Comparison of ENCODE assay signal across 9 mouse cellular contexts in the genomic region with DNA sequence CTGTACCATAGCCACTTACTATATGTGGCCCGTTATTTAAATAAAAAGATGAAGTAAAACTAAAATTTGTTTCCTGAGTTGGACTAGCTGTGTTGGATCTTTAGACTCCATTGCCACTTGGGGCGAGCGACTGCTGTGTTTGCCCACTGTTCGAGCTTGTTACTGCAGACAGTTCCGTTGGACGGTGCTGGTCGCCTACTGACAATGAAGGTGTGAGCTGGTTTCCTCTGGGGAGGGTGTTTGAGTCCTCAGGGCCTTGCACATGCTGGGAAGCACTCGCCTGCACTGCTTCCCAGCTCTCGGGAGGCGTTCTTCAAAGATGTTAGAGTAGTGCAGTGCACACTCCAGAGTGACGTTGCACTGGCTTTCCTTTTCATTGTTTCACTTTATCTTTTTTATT. TPM values are rescaled to one million over a fixed set of nuclear protein-coding genes. Genes with fewer than 3 reads are reported as not detected.
DNase-seq lines count a peak whose midpoint lies in the region; ATAC-seq lines count a peak whose summit lies in the region.
"Had no signal": no experiment of that assay in that cellular context is flagged by ENCODE, and none has a peak within 500 bp of the region (broad histone marks: within the 10 kb centered on the region; RNA-seq: fewer than 3 reads in every experiment).

No protein-coding gene starts in this region.

- WGBS in hindbrain, embryonic 16.5 days, result 61% methylated on average over 11 of the region's 11 CpGs

- H3K27ac ChIP-seq in hindbrain, embryonic 16.5 days (ENCODE audit: low read depth, low read length), result no peak overlapping the region

- H3K27me3 ChIP-seq in megakaryocyte, embryonic 14.5 days (replicated peaks), result no peaks in the 10 kb centered on the region
- H3K27me3 ChIP-seq in hindbrain, embryonic 16.5 days (replicated peaks; ENCODE audit: control insufficient read depth, insufficient read depth, low read length), result no peaks in the 10 kb centered on the region

- peaks cover 52% of the 10 kb centered on the region for H3K36me3 ChIP-seq in megakaryocyte, embryonic 14.5 days (replicated peaks; ENCODE audit: low read length)
- H3K36me3 ChIP-seq in hindbrain, embryonic 16.5 days (ENCODE audit: control insufficient read depth, insufficient read depth, low read length), result no peaks in the 10 kb centered on the region

- ATAC-seq in CD4-positive, CD25-positive, alpha-beta regulatory T cell, adult 4 months, result no peak
- no peak for ATAC-seq in megakaryocyte, adult 5-6 weeks (ENCODE audit: poor library complexity, severe bottlenecking)
- no peak for ATAC-seq in hindbrain, embryonic 16.5 days
- ATAC-seq in megakaryocyte progenitor cell, adult 5-6 weeks (replicated peaks; ENCODE audit: poor library complexity), result peak; percentile 5; the same call in 1 of the 2 replicates
- ATAC-seq in monocyte, adult 5-6 weeks (replicated peaks; ENCODE audit: insufficient number of reproducible peaks, low FRiP score, low TSS enrichment, poor library complexity, severe bottlenecking), result no peak

- peak overlapping the region; percentile 22 for H3K4me2 ChIP-seq in hindbrain, embryonic 16.5 days (ENCODE audit: low read length)

- H3K9me3 ChIP-seq in megakaryocyte, embryonic 14.5 days, result no peaks in the 10 kb centered on the region
- H3K9me3 ChIP-seq in hindbrain, embryonic 16.5 days (ENCODE audit: control insufficient read depth, low read length), result no peaks in the 10 kb centered on the region

- H3K4me1 ChIP-seq in megakaryocyte, embryonic 14.5 days, result peaks cover 70% of the 10 kb centered on the region
- H3K4me1 ChIP-seq in hindbrain, embryonic 16.5 days (ENCODE audit: control insufficient read depth, insufficient read depth, low read depth, low read length), result peaks cover 34% of the 10 kb centered on the region

- H3K9ac ChIP-seq in hindbrain, embryonic 16.5 days (ENCODE audit: low read depth, low read length), result no peak overlapping the region

- DNase-seq in CD4-positive, CD25-positive, alpha-beta regulatory T cell, adult 2 months (ENCODE audit: low read depth, low spot score), result peak; percentile 41
- no peak for DNase-seq in testis, postnatal 10 days (ENCODE audit: low spot score)

- peak overlapping the region; percentile 100 for H3K4me3 ChIP-seq in megakaryocyte, embryonic 14.5 days (replicated peaks)
- no peak overlapping the region for H3K4me3 ChIP-seq in hindbrain, embryonic 16.5 days (ENCODE audit: low read length)

RNA-seq across cellular contexts. Expression of a gene that starts 3.7 kb away (rescaled TPM):
- 100 to 1,000 TPM; 614 to 635 TPM for polyA plus RNA-seq in CD4-positive, CD25-positive, alpha-beta regulatory T cell, adult 4 months (2017; shearing (Covaris generic))
- polyA plus RNA-seq in megakaryocyte, embryonic 14.5 days (2012; ENCODE audit: insufficient read depth, low replicate concordance), result 817 and 1,833 TPM in 2 replicates
- 1,564 and 1,782 TPM in 2 replicates for total RNA-seq in megakaryocyte, adult 5-6 weeks (2015)
- total RNA-seq in megakaryocyte, adult 5-6 weeks (2017), result 803 and 834 TPM in 2 replicates
- 411 and 415 TPM in 2 replicates for polyA plus RNA-seq in hindbrain, embryonic 16.5 days (2015; fragmentation: Nextera tagmentation; extraction: Ambion mirVana)
- 802 and 912 TPM in 2 replicates for total RNA-seq in megakaryocyte progenitor cell, adult 5-6 weeks (2015)
- 414 and 435 TPM in 2 replicates for total RNA-seq in megakaryocyte progenitor cell, adult 5-6 weeks (2017)
- 755 to 1,060 TPM (median 1,019 TPM) in 3 replicates for total RNA-seq in monocyte, adult 5-6 weeks (2017)

RNA-seq across cellular contexts. Expression of a gene that starts 38.7 kb away (rescaled TPM):
- polyA plus RNA-seq in CD4-positive, CD25-positive, alpha-beta regulatory T cell, adult 4 months (2017; shearing (Covaris generic)), result 1 to 10 TPM in 1 of 2 experiments, not detected in 1; 1.1 TPM
- polyA plus RNA-seq in megakaryocyte, embryonic 14.5 days (2012; ENCODE audit: insufficient read depth, low replicate concordance), result 0.28 TPM in 1 of 2 replicates, not detected in the other
- total RNA-seq in megakaryocyte, adult 5-6 weeks (2015), result not detected in 2 replicates
- total RNA-seq in megakaryocyte, adult 5-6 weeks (2017), result not detected in 2 replicates
- 0.20 TPM in 1 of 2 replicates, not detected in the other for polyA plus RNA-seq in hindbrain, embryonic 16.5 days (2015; fragmentation: Nextera tagmentation; extraction: Ambion mirVana)
- 0.12 TPM in 1 of 2 replicates, not detected in the other for total RNA-seq in megakaryocyte progenitor cell, adult 5-6 weeks (2015)
- total RNA-seq in megakaryocyte progenitor cell, adult 5-6 weeks (2017), result not detected in 2 replicates
- total RNA-seq in monocyte, adult 5-6 weeks (2017), result not detected in 3 replicates

RNA-seq across cellular contexts. Expression of a gene that starts 44.9 kb away (rescaled TPM):
- 100 to 1,000 TPM; 205 to 288 TPM for polyA plus RNA-seq in CD4-positive, CD25-positive, alpha-beta regulatory T cell, adult 4 months (2017; shearing (Covaris generic))
- 180 and 228 TPM in 2 replicates for polyA plus RNA-seq in megakaryocyte, embryonic 14.5 days (2012; ENCODE audit: insufficient read depth, low replicate concordance)
- 27.8 and 33.6 TPM in 2 replicates for total RNA-seq in megakaryocyte, adult 5-6 weeks (2015)
- total RNA-seq in megakaryocyte, adult 5-6 weeks (2017), result 48.2 and 59.5 TPM in 2 replicates
- 237 and 241 TPM in 2 replicates for polyA plus RNA-seq in hindbrain, embryonic 16.5 days (2015; fragmentation: Nextera tagmentation; extraction: Ambion mirVana)
- total RNA-seq in megakaryocyte progenitor cell, adult 5-6 weeks (2015), result 45.3 and 49.7 TPM in 2 replicates
- 98.1 and 104 TPM in 2 replicates for total RNA-seq in megakaryocyte progenitor cell, adult 5-6 weeks (2017)
- total RNA-seq in monocyte, adult 5-6 weeks (2017), result 105 to 159 TPM (median 131 TPM) in 3 replicates

RNA-seq across cellular contexts. Expression of a gene that starts 45.1 kb away (rescaled TPM):
- 10 to 100 TPM; 78.8 to 83.8 TPM for polyA plus RNA-seq in CD4-positive, CD25-positive, alpha-beta regulatory T cell, adult 4 months (2017; shearing (Covaris generic))
- 113 and 116 TPM in 2 replicates for polyA plus RNA-seq in megakaryocyte, embryonic 14.5 days (2012; ENCODE audit: insufficient read depth, low replicate concordance)
- total RNA-seq in megakaryocyte, adult 5-6 weeks (2015), result 23.5 and 23.6 TPM in 2 replicates
- 7.7 and 8.9 TPM in 2 replicates for total RNA-seq in megakaryocyte, adult 5-6 weeks (2017)
- 166 and 167 TPM in 2 replicates for polyA plus RNA-seq in hindbrain, embryonic 16.5 days (2015; fragmentation: Nextera tagmentation; extraction: Ambion mirVana)
- total RNA-seq in megakaryocyte progenitor cell, adult 5-6 weeks (2015), result 29.8 and 32.4 TPM in 2 replicates
- total RNA-seq in megakaryocyte progenitor cell, adult 5-6 weeks (2017), result 11.2 and 21.6 TPM in 2 replicates
- total RNA-seq in monocyte, adult 5-6 weeks (2017), result 14.7 to 18.6 TPM (median 17.1 TPM) in 3 replicates

RNA-seq across cellular contexts. Expression of a gene that starts 45.2 kb away (rescaled TPM):
- polyA plus RNA-seq in CD4-positive, CD25-positive, alpha-beta regulatory T cell, adult 4 months (2017; shearing (Covaris generic)), result not detected
- not detected in 2 replicates for polyA plus RNA-seq in megakaryocyte, embryonic 14.5 days (2012; ENCODE audit: insufficient read depth, low replicate concordance)
- total RNA-seq in megakaryocyte, adult 5-6 weeks (2015), result 0.20 and 0.87 TPM in 2 replicates
- 0.18 TPM in 1 of 2 replicates, not detected in the other for total RNA-seq in megakaryocyte, adult 5-6 weeks (2017)
- not detected in 2 replicates for polyA plus RNA-seq in hindbrain, embryonic 16.5 days (2015; fragmentation: Nextera tagmentation; extraction: Ambion mirVana)
- not detected in 2 replicates for total RNA-seq in megakaryocyte progenitor cell, adult 5-6 weeks (2015)
- total RNA-seq in megakaryocyte progenitor cell, adult 5-6 weeks (2017), result not detected in 2 replicates
- not detected in 3 replicates for total RNA-seq in monocyte, adult 5-6 weeks (2017)
- polyA plus RNA-seq: frontal cortex, adult 2 months had no signal
